Mouse (Mus musculus) heart, embryonic 10.5 days (tissue): Measurements from ENCODE around the gene Rbms3. TPM values are rescaled to one million over a fixed set of nuclear protein-coding genes. Genes with fewer than 3 reads are reported as not detected.

Experiments used
- DNase-seq: peaks from one replicate; pipeline ENCODE4 v3.0.0-alpha.2; 2017; ENCODE audit warnings: low spot score
- H3K27ac ChIP-seq: fragments of 300-500 bp; sonication (generic); 2 replicates; pipeline ENCODE4 v1.5.1; 2016; ENCODE audit warnings: mild to moderate bottlenecking
- H3K27me3 ChIP-seq: fragments of 300-500 bp; sonication (generic); 2 replicates; pipeline ENCODE4 v1.6.1; 2016; ENCODE audit warnings: mild to moderate bottlenecking; ENCODE audit not compliant: poor library complexity, insufficient read depth, severe bottlenecking
- H3K36me3 ChIP-seq: fragments of 300-500 bp; sonication (generic); 2 replicates; pipeline ENCODE4 v1.6.1; 2016; ENCODE audit warnings: mild to moderate bottlenecking, moderate library complexity
- H3K4me1 ChIP-seq: fragments of 300-500 bp; sonication (generic); 2 replicates; pipeline ENCODE4 v1.6.1; 2016; ENCODE audit warnings: mild to moderate bottlenecking
- H3K4me3 ChIP-seq: fragments of 300-500 bp; sonication (generic); 2 replicates; pipeline ENCODE4 v1.5.1; 2016; ENCODE audit warnings: mild to moderate bottlenecking, moderate library complexity
- H3K9me3 ChIP-seq: fragments of 300-500 bp; sonication (generic); 2 replicates; pipeline ENCODE4 v1.6.1; 2016; ENCODE audit warnings: mild to moderate bottlenecking, moderate library complexity
- WGBS: fragments of 180-500 bp; shearing (Covaris S2); methylation state at CpG from one replicate; pipeline ENCODE4 v1.1.7; 2016; 5-methylcytosine and 5-hydroxymethylcytosine counted together
- polyA plus RNA-seq: library from polyadenylated mRNA; unstranded; fragments of >200 nt; fragmentation: Nextera tagmentation; extraction: Ambion mirVana; gene quantifications from 2 replicates; pipeline ENCODE4 v1.2.1, GENCODE M21; 2016

Gene Rbms3
- polyA plus RNA-seq, 1 experiment from 2014 or later: 37.5 TPM

- Histone ChIP-seq H3K4me1 (peaks cover 11% of the 10 kb centered on the region; the same call in 1 of the 2 replicates), H3K27ac (peak overlapping the region; percentile 54; the same call in 1 of the 2 replicates), H3K9me3 (no peaks in the 10 kb centered on the region; the same call in 1 of the 2 replicates), H3K4me3 (0 out of 2 replicates have a peak overlapping the region, but pooled peaks have one; percentile 4), H3K36me3 (no peaks in the 10 kb centered on the region), H3K27me3 (no peaks in the 10 kb centered on the region)
- peak; percentile 39 for DNase-seq
- WGBS: 23% methylated on average over 11 of the region's 11 CpGs
Measured at GRCm38 (mm10) chr9:116701511-116702179, 928.1 kb downstream of the Rbms3 start.

GRCm38 (mm10) chr9:116688615-116689014 lies 941.1 kb downstream of the Rbms3 start:
- Histone ChIP-seq H3K9me3 (no peaks in the 10 kb centered on the region), H3K27ac (no peak overlapping the region), H3K4me1 (no peaks in the 10 kb centered on the region), H3K36me3 (peaks cover 4% of the 10 kb centered on the region; the same call in 1 of the 2 replicates), H3K4me3 (no peak overlapping the region), H3K27me3 (no peaks in the 10 kb centered on the region)
- WGBS: 85% methylated on average over 4 of the region's 4 CpGs
- no peak for DNase-seq

DNA sequence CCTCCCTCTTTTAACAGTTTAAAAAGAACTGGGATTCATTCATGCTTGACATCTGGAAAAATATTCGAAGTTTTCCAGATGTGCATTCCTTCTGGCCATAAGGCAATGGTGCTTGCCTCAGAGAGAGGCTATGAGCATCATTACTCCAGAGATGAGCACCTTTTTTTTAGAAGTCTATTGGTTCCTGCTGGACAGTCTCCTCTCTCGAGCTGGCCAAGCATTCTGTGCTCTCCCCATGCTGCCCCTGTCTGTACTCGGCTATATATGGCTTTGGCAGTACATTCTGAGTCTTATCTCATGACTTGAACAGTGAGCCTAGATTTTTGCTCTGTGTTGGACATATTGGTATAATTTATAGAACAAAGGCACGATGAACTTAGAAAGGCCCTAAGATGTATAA lies 952.6 kb downstream of the Rbms3 start:
- no peak for DNase-seq
- WGBS: 54% methylated on average over 4 of the region's 4 CpGs
- H3K27ac ChIP-seq: 0 out of 2 replicates have a peak overlapping the region, but pooled peaks have one; percentile 16

DNA sequence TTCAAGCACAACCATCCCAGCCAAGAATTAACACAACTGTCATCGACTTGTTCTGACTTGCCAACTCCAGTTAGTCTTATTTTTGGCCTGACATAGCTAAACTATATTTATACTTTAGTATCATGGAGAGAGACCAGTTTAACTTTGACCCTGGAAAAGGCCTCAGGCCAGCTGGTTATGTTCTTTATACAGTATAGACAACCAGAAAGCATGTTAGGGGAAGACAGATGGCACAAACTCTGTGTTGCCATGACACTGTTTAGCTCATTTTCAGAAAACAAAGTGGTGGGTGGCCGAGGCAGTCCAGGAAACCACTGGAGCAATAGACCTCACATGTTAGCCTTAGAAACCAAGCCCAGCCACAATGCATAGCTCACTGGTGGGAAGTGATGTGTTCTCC lies 953.3 kb downstream of the Rbms3 start:
- Histone ChIP-seq H3K36me3 (0 out of 2 replicates have a peak, but pooled peaks cover 3% of the 10 kb centered on the region), H3K4me1 (peaks cover 16% of the 10 kb centered on the region), H3K4me3 (no peak overlapping the region), H3K27me3 (no peaks in the 10 kb centered on the region), H3K27ac (no peak overlapping the region), H3K9me3 (no peaks in the 10 kb centered on the region)
- 69% methylated on average over 2 of the region's 2 CpGs for WGBS
- no peak for DNase-seq

More for the DNA sequence above, 952.6 kb downstream of the Rbms3 start:
- Histone ChIP-seq H3K9me3 (no peaks in the 10 kb centered on the region), H3K4me1 (peaks cover 16% of the 10 kb centered on the region), H3K27me3 (no peaks in the 10 kb centered on the region), H3K36me3 (0 out of 2 replicates have a peak, but pooled peaks cover 3% of the 10 kb centered on the region), H3K4me3 (no peak overlapping the region)

- Histone ChIP-seq H3K9me3 (no peaks in the 10 kb centered on the region), H3K4me1 (peaks cover 16% of the 10 kb centered on the region), H3K27me3 (no peaks in the 10 kb centered on the region), H3K4me3 (no peak overlapping the region), H3K27ac (no peak overlapping the region), H3K36me3 (0 out of 2 replicates have a peak, but pooled peaks cover 3% of the 10 kb centered on the region)
- DNase-seq: peak; percentile 73
- 69% methylated on average over 4 of the region's 4 CpGs for WGBS
Measured at GRCm38 (mm10) chr9:116674191-116674590, 955.5 kb downstream of the Rbms3 start.

- Histone ChIP-seq H3K4me1 (no peaks in the 10 kb centered on the region), H3K9me3 (no peaks in the 10 kb centered on the region), H3K27ac (no peak overlapping the region), H3K4me3 (no peak overlapping the region), H3K27me3 (no peaks in the 10 kb centered on the region), H3K36me3 (peaks cover 11% of the 10 kb centered on the region; the same call in 1 of the 2 replicates)
- DNase-seq: peak; percentile 69
- WGBS: 77% methylated on average over 4 of the region's 4 CpGs
Measured at GRCm38 (mm10) chr9:116661026-116661425, 968.7 kb downstream of the Rbms3 start.

GRCm38 (mm10) chr9:116659936-116660335 lies 969.8 kb downstream of the Rbms3 start:
- peak; percentile 14 for DNase-seq
- no peaks in the 10 kb centered on the region for H3K27me3 ChIP-seq
- H3K4me3 ChIP-seq: no peak overlapping the region
- H3K9me3 ChIP-seq: no peaks in the 10 kb centered on the region
- H3K36me3 ChIP-seq: peaks cover 9% of the 10 kb centered on the region; the same call in 1 of the 2 replicates
- no peaks in the 10 kb centered on the region for H3K4me1 ChIP-seq
- WGBS: 53% methylated on average over 1 of the region's 1 CpGs
- H3K27ac ChIP-seq: no peak overlapping the region

- peak; percentile 56 for DNase-seq
- H3K36me3 ChIP-seq: no peaks in the 10 kb centered on the region
- H3K4me3 ChIP-seq: no peak overlapping the region
- H3K4me1 ChIP-seq: no peaks in the 10 kb centered on the region
- no peaks in the 10 kb centered on the region for H3K27me3 ChIP-seq
- no peaks in the 10 kb centered on the region for H3K9me3 ChIP-seq
- no peak overlapping the region for H3K27ac ChIP-seq
- WGBS: 90% methylated on average over 2 of the region's 2 CpGs
Measured at GRCm38 (mm10) chr9:116657141-116657540, 972.6 kb downstream of the Rbms3 start.

DNA sequence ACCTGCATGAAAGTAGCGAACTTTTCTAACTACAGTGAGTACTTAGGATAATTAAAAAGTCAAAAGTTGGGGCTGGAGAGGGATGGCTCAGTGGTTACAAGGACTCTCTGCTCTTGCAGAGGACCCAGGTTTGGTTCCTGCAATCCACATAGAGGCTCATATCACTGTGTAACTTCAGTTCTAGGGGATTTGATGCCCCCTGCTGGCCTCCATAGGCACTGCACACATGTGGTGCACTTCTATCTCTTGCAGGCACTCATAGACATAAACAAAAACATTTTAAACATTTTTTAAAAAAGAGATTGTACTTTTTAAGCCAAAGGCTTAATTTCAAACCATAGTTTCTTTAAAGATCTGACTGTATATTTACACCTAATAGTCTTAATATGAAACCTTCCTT lies 978.3 kb downstream of the Rbms3 start:
- no peaks in the 10 kb centered on the region for H3K9me3 ChIP-seq
- no peak overlapping the region for H3K27ac ChIP-seq
- 95% methylated on average over 1 of the region's 1 CpGs for WGBS

DNA sequence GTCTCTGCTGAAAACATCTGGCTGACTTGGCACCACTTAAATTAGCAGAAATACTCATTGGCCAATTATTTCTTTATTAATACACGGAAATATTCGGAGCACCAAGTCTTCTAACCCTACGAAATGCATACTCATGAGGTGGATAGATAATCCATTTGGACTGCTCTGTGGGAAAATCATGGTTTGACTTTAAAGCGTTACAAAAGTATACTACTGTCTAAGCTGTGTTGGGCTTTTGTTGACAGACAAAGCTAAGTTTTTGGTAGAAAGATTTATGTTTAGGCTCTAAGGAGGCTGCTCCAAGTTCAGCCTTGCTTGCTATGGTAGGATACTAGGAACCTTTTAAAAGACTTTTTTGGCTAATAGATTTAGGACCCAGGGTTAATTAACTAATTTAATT lies 979.8 kb downstream of the Rbms3 start:
- Histone ChIP-seq H3K9me3 (no peaks in the 10 kb centered on the region), H3K27ac (0 out of 2 replicates have a peak overlapping the region, but pooled peaks have one; percentile 10), H3K4me1 (peaks cover 6% of the 10 kb centered on the region; the same call in 1 of the 2 replicates), H3K36me3 (no peaks in the 10 kb centered on the region), H3K27me3 (no peaks in the 10 kb centered on the region), H3K4me3 (no peak overlapping the region)
- DNase-seq: no peak
- WGBS: 84% methylated on average over 4 of the region's 4 CpGs

More for the DNA sequence above, 978.3 kb downstream of the Rbms3 start:
- H3K4me1 ChIP-seq: peaks cover 6% of the 10 kb centered on the region; the same call in 1 of the 2 replicates
- no peaks in the 10 kb centered on the region for H3K36me3 ChIP-seq
- peak; percentile 51 for DNase-seq
- H3K27me3 ChIP-seq: no peaks in the 10 kb centered on the region
- no peak overlapping the region for H3K4me3 ChIP-seq

DNA sequence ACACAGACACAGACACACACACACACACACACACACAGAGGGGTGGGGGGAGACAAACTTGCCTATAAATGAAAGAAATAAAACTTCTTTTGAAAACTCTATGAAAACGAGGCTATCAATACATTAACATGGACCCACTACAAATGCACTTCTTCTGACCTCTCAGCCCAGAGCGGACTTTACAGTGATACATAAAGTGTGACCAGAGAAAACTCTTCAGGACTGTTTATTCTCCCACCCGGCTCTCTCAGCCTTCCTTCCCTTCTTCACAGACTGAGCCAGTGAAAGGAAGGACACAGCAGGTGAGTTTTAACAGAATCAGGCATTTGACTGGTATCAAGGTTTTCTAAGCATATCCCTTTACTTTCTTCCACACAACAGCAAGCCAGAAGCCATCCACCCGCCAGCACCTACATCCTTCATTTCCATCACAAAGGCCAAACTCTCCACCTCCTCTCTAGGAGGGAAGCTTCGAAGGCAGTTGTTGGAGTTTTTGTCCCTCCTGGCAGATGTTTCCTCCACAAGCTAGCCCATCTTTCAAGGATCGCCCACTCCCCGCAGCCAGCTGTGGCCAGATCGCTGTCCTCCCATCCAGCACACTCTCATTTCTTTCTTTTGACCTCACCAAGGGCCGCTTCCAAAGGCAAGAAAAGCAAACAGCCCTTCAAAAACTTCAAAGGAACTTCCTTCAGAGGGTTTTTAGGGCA lies 980.5 kb downstream of the Rbms3 start:
- H3K4me1 ChIP-seq: peaks cover 6% of the 10 kb centered on the region; the same call in 1 of the 2 replicates
- 0 out of 2 replicates have a peak overlapping the region, but pooled peaks have one; percentile 10 for H3K27ac ChIP-seq
- peak; percentile 62 for DNase-seq
- no peaks in the 10 kb centered on the region for H3K36me3 ChIP-seq
- 40% methylated on average over 9 of the region's 9 CpGs for WGBS
- H3K9me3 ChIP-seq: no peaks in the 10 kb centered on the region
- H3K4me3 ChIP-seq: no peak overlapping the region
- no peaks in the 10 kb centered on the region for H3K27me3 ChIP-seq

DNA sequence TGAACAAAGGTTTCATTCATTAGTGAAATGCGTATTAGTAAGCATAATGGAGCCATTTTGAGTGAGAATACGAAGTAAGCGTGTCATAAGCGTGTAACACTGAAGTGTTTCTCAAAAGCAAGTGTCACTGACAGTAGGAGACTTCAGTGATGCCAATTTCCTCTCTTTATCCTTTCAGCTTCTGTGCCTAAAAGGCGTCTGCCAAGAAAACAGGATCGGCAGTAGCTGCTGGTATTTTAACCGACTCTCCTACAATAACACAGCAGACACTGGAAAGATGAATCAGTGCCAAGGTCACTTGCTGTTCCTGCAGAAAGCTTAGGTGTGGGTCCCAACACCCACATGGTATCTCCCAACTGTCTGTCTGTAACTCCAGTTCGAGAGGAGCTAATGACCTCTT lies 985.1 kb downstream of the Rbms3 start:
- 85% methylated on average over 8 of the region's 8 CpGs for WGBS
- Histone ChIP-seq H3K4me3 (no peak overlapping the region), H3K4me1 (peaks cover 11% of the 10 kb centered on the region), H3K27me3 (no peaks in the 10 kb centered on the region), H3K27ac (no peak overlapping the region), H3K36me3 (no peaks in the 10 kb centered on the region), H3K9me3 (no peaks in the 10 kb centered on the region)
- peak; percentile 35 for DNase-seq

DNA sequence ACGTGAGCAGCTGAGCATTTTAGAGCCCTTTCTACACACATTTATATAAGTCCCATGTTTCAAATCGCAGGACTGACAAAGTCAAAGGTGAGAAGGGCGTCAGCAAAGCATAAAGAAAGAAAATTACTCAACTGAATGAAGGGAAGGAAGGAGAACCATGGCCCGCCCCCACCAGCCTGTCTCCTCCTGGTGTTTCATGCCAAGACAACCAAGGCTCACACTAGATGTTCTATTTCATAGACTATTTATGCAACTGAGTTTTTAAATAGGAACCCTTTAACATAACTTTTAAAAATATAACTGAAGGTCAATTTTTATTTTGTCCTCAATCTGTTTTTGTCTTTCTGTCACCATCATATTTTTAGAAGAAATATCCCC lies 989.4 kb downstream of the Rbms3 start:
- H3K27me3 ChIP-seq: peaks cover 6% of the 10 kb centered on the region; the same call in 1 of the 2 replicates
- H3K4me3 ChIP-seq: no peak overlapping the region
- H3K27ac ChIP-seq: peak overlapping the region; percentile 85
- peaks cover 16% of the 10 kb centered on the region for H3K4me1 ChIP-seq
- 68% methylated on average over 4 of the region's 4 CpGs for WGBS
- no peaks in the 10 kb centered on the region for H3K9me3 ChIP-seq
- DNase-seq: no peak
- H3K36me3 ChIP-seq: 0 out of 2 replicates have a peak, but pooled peaks cover 2% of the 10 kb centered on the region
